Mouse (Mus musculus) forebrain, embryonic 10.5 days (tissue): ENCODE data around the gene Mcoln2. TPM values are rescaled to one million over a fixed set of nuclear protein-coding genes. Genes with fewer than 3 reads are reported as not detected.
"Not testable (repeated sequence)": the region's sequence is repeated elsewhere in the genome, so short reads cannot be mapped to it uniquely, and the experiment has no call there.

ENCODE experiments used
- DNase-seq: peaks from one replicate; pipeline ENCODE4 v3.0.0-alpha.2; 2017; ENCODE audit warnings: low spot score; ENCODE audit errors: extremely low spot score
- H3K27ac ChIP-seq: fragments of 300-500 bp; sonication (generic); 2 replicates; pipeline ENCODE4 v1.5.1; 2016; ENCODE audit warnings: mild to moderate bottlenecking
- H3K27me3 ChIP-seq: fragments of 300-500 bp; sonication (generic); 2 replicates; pipeline ENCODE4 v1.6.1; 2016; ENCODE audit warnings: mild to moderate bottlenecking; ENCODE audit not compliant: poor library complexity, severe bottlenecking
- H3K36me3 ChIP-seq: fragments of 300-500 bp; sonication (generic); replicated peaks from 2 replicates; pipeline ENCODE4 v1.6.1; 2016; ENCODE audit warnings: mild to moderate bottlenecking, moderate library complexity
- H3K4me1 ChIP-seq: fragments of 300-500 bp; sonication (generic); 2 replicates; pipeline ENCODE4 v1.6.1; 2016
- H3K4me3 ChIP-seq: fragments of 300-500 bp; sonication (generic); 2 replicates; pipeline ENCODE4 v1.5.1; 2016; ENCODE audit warnings: mild to moderate bottlenecking, moderate library complexity
- H3K9me3 ChIP-seq: fragments of 300-500 bp; sonication (generic); 2 replicates; pipeline ENCODE4 v1.6.1; 2016; ENCODE audit warnings: mild to moderate bottlenecking, moderate library complexity
- whole genome bisulfite sequencing: fragments of 180-500 bp; shearing (Covaris S2); methylation state at CpG from one replicate; pipeline ENCODE4 v1.1.7; 2016; 5-methylcytosine and 5-hydroxymethylcytosine counted together
- polyA plus RNA-seq: library from polyadenylated mRNA; unstranded; fragments of >200 nt; fragmentation: Nextera tagmentation; extraction: Ambion mirVana; gene quantifications from 2 replicates; pipeline ENCODE4 v1.2.1, GENCODE M21; 2016

Mcoln2 gene
- polyA plus RNA-seq, 1 experiment from 2014 or later = 0.25 TPM

GRCm38 (mm10) chr3:146198803-146199481 lies 49.3 kb downstream of the Mcoln2 start:
- H3K27ac ChIP-seq = no peak overlapping the region

DNA sequence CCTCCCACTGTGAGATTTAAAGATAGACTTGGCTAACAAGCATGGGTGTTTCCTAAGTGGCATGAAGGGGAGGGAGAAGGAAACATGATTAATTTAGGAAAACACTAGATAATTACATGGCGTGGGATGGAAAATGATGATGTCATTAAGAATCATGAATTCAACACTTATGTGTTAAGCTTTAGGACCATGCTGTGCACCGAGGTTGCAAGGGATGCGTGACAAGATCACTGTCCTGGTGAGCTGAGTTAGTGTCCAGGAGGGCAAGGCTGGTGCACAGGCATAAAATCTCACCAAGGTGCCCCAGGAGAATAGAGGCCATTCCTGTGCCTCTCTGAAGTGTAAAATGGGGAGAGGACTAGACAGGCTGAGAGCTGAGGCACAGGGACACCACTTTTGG lies 49.9 kb downstream of the Mcoln2 start:
- WGBS = 85% methylated on average over 3 of the region's 3 CpGs
- Histone ChIP-seq H3K4me3 (no peak overlapping the region), H3K4me1 (no peaks in the 10 kb centered on the region), H3K27ac (no peak overlapping the region), H3K36me3 (no peaks in the 10 kb centered on the region), H3K27me3 (no peaks in the 10 kb centered on the region), H3K9me3 (no peaks in the 10 kb centered on the region)
- DNase-seq = no peak

More at GRCm38 (mm10) chr3:146198803-146199481, 49.3 kb downstream of the Mcoln2 start:
- Histone ChIP-seq H3K4me1 (no peaks in the 10 kb centered on the region), H3K27me3 (no peaks in the 10 kb centered on the region), H3K9me3 (no peaks in the 10 kb centered on the region), H3K36me3 (no peaks in the 10 kb centered on the region), H3K4me3 (no peak overlapping the region)
- WGBS = 90% methylated on average over 11 of the region's 11 CpGs
- no peak for DNase-seq

DNA sequence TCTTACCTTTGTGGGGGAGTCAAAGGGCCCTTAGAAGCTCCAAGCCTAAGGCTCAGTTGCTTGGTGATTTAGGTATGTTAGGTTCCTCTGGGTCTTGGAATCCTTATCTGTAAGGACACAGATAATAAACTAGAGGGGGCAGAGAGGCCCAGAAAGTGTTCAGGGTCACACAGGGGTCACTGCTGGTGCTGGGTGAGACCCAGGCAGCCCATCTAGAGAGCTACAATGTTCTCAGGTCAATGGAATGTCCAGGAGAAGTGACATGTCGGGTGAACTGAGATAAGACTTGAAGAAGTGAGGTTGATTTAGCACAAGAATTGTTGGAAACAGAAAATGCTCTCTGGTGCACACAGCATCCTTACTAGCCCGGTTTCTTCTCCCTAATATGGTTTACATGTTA lies 54.7 kb downstream of the Mcoln2 start:
- no peak for DNase-seq
- Histone ChIP-seq H3K4me3 (no peak overlapping the region), H3K36me3 (no peaks in the 10 kb centered on the region), H3K27me3 (no peaks in the 10 kb centered on the region), H3K9me3 (no peaks in the 10 kb centered on the region), H3K27ac (no peak overlapping the region), H3K4me1 (no peaks in the 10 kb centered on the region)
- 82% methylated on average over 2 of the region's 2 CpGs for WGBS

- Histone ChIP-seq H3K4me1 (no peaks in the 10 kb centered on the region), H3K27ac (no peak overlapping the region), H3K36me3 (no peaks in the 10 kb centered on the region), H3K9me3 (no peaks in the 10 kb centered on the region), H3K27me3 (no peaks in the 10 kb centered on the region), H3K4me3 (no peak overlapping the region)
- WGBS = 84% methylated on average over 11 of the region's 11 CpGs
- no peak for DNase-seq
These were observed 55.7 kb downstream of the Mcoln2 start for GRCm38 (mm10) chr3:146205305-146205704.

DNA sequence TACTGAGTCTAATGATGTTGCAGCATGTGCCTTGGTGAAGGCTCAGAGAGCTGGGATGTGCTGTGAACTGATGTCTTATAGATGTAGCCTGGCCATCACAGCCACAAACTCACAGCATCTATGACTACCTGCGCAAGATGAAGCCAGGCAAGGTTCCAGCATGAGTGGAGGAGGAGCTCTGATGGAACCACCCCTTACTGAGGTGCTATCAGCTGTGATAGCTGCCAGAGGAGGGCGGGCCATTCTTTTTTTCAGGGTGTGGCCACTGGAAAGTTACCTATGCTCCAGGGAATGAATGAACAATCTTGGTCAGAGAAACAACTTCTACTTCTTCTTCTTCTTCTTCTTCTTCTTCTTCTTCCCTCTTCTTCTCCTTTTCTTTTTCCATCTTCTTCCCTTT lies 57.0 kb downstream of the Mcoln2 start:
- no peaks in the 10 kb centered on the region for H3K36me3 ChIP-seq
- no peak for DNase-seq
- no peaks in the 10 kb centered on the region for H3K27me3 ChIP-seq
- H3K4me3 ChIP-seq = no peak overlapping the region
- 80% methylated on average over 2 of the region's 2 CpGs for WGBS
- no peak overlapping the region for H3K27ac ChIP-seq
- no peaks in the 10 kb centered on the region for H3K9me3 ChIP-seq
- no peaks in the 10 kb centered on the region for H3K4me1 ChIP-seq

GRCm38 (mm10) chr3:146207440-146207839 lies 57.8 kb downstream of the Mcoln2 start:
- no peaks in the 10 kb centered on the region for H3K9me3 ChIP-seq
- WGBS = 85% methylated on average over 2 of the region's 2 CpGs
- H3K27me3 ChIP-seq = no peaks in the 10 kb centered on the region
- no peak for DNase-seq
- H3K4me3 ChIP-seq = no peak overlapping the region
- H3K27ac ChIP-seq = no peak overlapping the region
- H3K36me3 ChIP-seq = no peaks in the 10 kb centered on the region
- H3K4me1 ChIP-seq = no peaks in the 10 kb centered on the region

GRCm38 (mm10) chr3:146209759-146210158 lies 60.1 kb downstream of the Mcoln2 start:
- not testable (repeated sequence) for H3K36me3 ChIP-seq, H3K27me3 ChIP-seq, DNase-seq, H3K4me3 ChIP-seq, H3K4me1 ChIP-seq, H3K9me3 ChIP-seq, H3K27ac ChIP-seq
- 94% methylated on average over 8 of the region's 8 CpGs for WGBS

- H3K9me3 ChIP-seq = no peaks in the 10 kb centered on the region
- no peak for DNase-seq
- 89% methylated on average over 4 of the region's 4 CpGs for WGBS
- H3K36me3 ChIP-seq = no peaks in the 10 kb centered on the region
- H3K4me1 ChIP-seq = no peaks in the 10 kb centered on the region
- no peak overlapping the region for H3K27ac ChIP-seq
- no peaks in the 10 kb centered on the region for H3K27me3 ChIP-seq
- H3K4me3 ChIP-seq = no peak overlapping the region
These were observed 61.6 kb downstream of the Mcoln2 start for GRCm38 (mm10) chr3:146211141-146211747.

DNA sequence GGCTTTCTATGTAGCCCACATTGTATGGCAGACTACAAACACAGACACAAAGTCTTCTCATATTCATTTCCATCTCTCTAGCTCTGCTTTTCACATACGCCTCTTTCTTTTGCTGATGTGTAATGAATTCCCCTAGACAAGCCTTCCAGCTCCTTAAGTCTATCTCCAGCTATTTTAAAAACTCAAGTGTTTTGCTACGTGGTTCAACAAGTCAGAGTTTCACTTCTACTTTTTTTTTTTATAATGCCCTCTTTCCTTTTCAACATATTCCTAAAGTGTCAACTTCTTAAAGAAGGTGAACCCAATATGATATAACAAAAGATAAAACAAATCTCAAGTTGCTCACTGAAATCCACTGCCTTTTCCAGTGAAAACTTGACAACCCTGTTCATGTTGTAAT lies 62.3 kb downstream of the Mcoln2 start:
- Histone ChIP-seq H3K4me3 (no peak overlapping the region), H3K36me3 (no peaks in the 10 kb centered on the region), H3K27me3 (no peaks in the 10 kb centered on the region), H3K27ac (no peak overlapping the region), H3K4me1 (no peaks in the 10 kb centered on the region), H3K9me3 (no peaks in the 10 kb centered on the region)
- 92% methylated on average over 2 of the region's 2 CpGs for WGBS
- DNase-seq = no peak

- H3K27ac ChIP-seq = no peak overlapping the region
- no peak for DNase-seq
- H3K4me3 ChIP-seq = no peak overlapping the region
- H3K36me3 ChIP-seq = no peaks in the 10 kb centered on the region
- H3K9me3 ChIP-seq = no peaks in the 10 kb centered on the region
- 73% methylated on average over 5 of the region's 5 CpGs for WGBS
- no peaks in the 10 kb centered on the region for H3K27me3 ChIP-seq
- H3K4me1 ChIP-seq = no peaks in the 10 kb centered on the region
These were observed 63.7 kb downstream of the Mcoln2 start for GRCm38 (mm10) chr3:146213336-146213735.

DNA sequence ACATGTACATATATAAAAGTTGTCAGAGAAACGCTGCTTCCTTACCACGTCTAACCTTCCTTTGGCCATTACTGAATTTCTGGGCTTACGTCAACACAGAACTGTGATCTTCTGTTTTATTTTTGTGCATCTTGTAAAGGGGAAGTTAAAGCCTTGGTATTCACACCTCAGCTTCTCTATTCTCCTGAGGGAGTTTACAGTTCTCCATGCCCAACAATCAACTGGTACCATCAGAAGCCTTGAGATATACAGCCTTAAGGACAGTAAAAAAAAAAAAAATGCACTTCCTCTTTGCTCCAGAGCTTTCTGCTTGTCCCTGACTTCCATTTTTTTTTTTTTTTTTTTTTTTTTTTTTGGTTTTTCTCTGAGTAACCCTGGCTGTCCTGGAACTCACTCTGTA lies 66.9 kb downstream of the Mcoln2 start:
- Histone ChIP-seq H3K4me1 (peaks cover 12% of the 10 kb centered on the region), H3K27me3 (peaks cover 31% of the 10 kb centered on the region)

GRCm38 (mm10) chr3:146220776-146221486 lies 71.3 kb downstream of the Mcoln2 start, which contains the start of gene Lpar3:
Gene Lpar3 (plus strand): TSS chr3:146220963.
- H3K27ac ChIP-seq = peak within 1 kb of the TSS; percentile 75
- H3K27me3 ChIP-seq = peaks cover 67% of the 10 kb centered on the region
- DNase-seq = peak; percentile 73
- peaks cover 17% of the 10 kb centered on the region for H3K4me1 ChIP-seq
- WGBS = under 1% methylated on average over 73 of the region's 73 CpGs
- H3K9me3 ChIP-seq = no peaks in the 10 kb centered on the region
- no peaks in the 10 kb centered on the region for H3K36me3 ChIP-seq
- peak within 1 kb of the TSS; percentile 66 for H3K4me3 ChIP-seq

More for the DNA sequence above, 66.9 kb downstream of the Mcoln2 start:
- Histone ChIP-seq H3K27ac (no peak overlapping the region), H3K36me3 (no peaks in the 10 kb centered on the region), H3K9me3 (no peaks in the 10 kb centered on the region), H3K4me3 (no peak overlapping the region)
- WGBS = 95% methylated on average over 3 of the region's 3 CpGs
- no peak for DNase-seq

GRCm38 (mm10) chr3:146224271-146224670 lies 74.6 kb downstream of the Mcoln2 start:
- H3K4me1 ChIP-seq = peaks cover 26% of the 10 kb centered on the region
- DNase-seq = no peak
- H3K27ac ChIP-seq = no peak overlapping the region
- no peak overlapping the region for H3K4me3 ChIP-seq
- WGBS = 75% methylated on average over 4 of the region's 4 CpGs
- no peaks in the 10 kb centered on the region for H3K9me3 ChIP-seq
- H3K27me3 ChIP-seq = peaks cover 70% of the 10 kb centered on the region
- no peaks in the 10 kb centered on the region for H3K36me3 ChIP-seq
